Mouse (Mus musculus): ENCODE data around the gene Hook2.

GRCm38 (mm10) chr8:84970913-84971312, 19.5 kb upstream of the Hook2 start:
- no peak for TF ChIP-seq EP300 (IDR thresholded peaks at IDR 0.05; ENCODE audit: low read length)
- TF ChIP-seq RCOR1 (conservative IDR thresholded peaks at IDR 0.05; ENCODE audit: low read depth, low read length) = no peak
- TF ChIP-seq POLR2A (IDR thresholded peaks at IDR 0.05; ENCODE audit: low read depth, low read length) = no peak
- TF ChIP-seq E2F4 (IDR thresholded peaks at IDR 0.05; ENCODE audit: insufficient replicate concordance, low read depth, low read length) = no peak
- no peak for TF ChIP-seq ZC3H11A (IDR thresholded peaks at IDR 0.05; ENCODE audit: low read depth, low read length)
- TF ChIP-seq USF1 (IDR thresholded peaks at IDR 0.05; ENCODE audit: low read depth, low read length) = no peak
- no peak for TF ChIP-seq PAX5 (IDR thresholded peaks at IDR 0.05; ENCODE audit: low read length)
- TF ChIP-seq CTCF (conservative IDR thresholded peaks at IDR 0.05 in 1 of 2, IDR thresholded peaks at IDR 0.05 in 1 of 2; ENCODE audit: low read depth in 2 of 2, low read length in 2 of 2) = no peak
- TF ChIP-seq CHD2 (IDR thresholded peaks at IDR 0.05; ENCODE audit: low read length) = no peak
